Mouse (Mus musculus) gastrocnemius, adult 18-20 months (tissue): ENCODE measurements around the gene Iqck. TPM values are rescaled to one million over a fixed set of nuclear protein-coding genes. Genes with fewer than 3 reads are reported as not detected.
A peak's percentile ranks its signal among the peaks of the same experiment; 100 is the strongest.

ENCODE experiments used
- DNase-seq: peaks from one replicate; pipeline ENCODE4 v3.0.0; 2021; ENCODE audit warnings: low spot score
- total RNA-seq, 2 experiments: library from RNA; stranded (reverse); gene quantifications; 2 replicates each; pipeline ENCODE4 v1.2.3; 2021

Gene Iqck
- total RNA-seq, 2 experiments from 2014 or later: 0.14 to 0.24 TPM

DNA sequence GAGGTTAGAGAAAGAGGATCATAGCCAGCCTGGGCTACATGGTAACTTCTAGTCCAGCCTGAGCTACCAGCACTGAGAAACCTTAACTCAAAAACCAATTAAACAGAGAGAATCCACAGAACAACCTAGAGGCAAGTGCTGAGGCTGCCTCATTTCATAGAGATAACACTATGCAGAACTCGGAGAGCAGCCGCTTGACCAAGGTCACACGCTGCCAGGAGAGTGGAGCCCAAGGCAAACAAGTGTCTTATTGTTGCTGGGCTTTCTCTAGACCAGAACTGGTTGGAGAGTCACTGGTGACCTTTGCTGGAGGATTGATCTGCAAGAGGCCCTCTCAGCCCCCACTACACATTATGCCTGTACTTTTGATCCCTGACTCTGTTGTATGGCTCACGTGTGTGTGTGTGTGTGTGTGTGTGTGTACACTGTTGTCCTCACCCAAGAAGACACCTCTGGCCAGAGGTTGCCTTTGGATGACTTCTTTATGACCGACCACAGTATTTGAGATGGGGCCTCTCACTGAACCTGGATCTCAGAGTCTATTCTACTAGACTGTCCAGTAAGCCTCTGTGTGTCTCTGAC, 133.8 kb downstream of the Iqck start:
- no peak for DNase-seq

DNA sequence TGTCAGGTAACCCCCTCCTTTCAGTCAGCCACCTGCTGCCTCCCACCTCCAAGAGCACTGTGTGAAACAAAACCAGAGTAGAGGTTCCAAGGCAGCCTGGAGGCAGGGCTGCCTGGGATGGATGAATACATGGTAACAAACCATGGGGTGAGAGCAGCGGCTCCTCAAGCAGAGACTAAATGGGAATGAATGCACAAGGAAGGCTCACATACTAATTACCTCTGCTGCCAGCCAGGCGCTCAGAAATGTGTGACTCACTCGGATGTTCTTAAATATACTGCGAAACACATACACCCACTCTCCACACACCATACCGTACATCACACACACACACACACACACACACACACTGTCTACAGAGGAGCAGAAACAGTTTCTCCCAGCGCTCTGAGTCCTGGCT, 134.7 kb downstream of the Iqck start:
- no peak for DNase-seq

DNA sequence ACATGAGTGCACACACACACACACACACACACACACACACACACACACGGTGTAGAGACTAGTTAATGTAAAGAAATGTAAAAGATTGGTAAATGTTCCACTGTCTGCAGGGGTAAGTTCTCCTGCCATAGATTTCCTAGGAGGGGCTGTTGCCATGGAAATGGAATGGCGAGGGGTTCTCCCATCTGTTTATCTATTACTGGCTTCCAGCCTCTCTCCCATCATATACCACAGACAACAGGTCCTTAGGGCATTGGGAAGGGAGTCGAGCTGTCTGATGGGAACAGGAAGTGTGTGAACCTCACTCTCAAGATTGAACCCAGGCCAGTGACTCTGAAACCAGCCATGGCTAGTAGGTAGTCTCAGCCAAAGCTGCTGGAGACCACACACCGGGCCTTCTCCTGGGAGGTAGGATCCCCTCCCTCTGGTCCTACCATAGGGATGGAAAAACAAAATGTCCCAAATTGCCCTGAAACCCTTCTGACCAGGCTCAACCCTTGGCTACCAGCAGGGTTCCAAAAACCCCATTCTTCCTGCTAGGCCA, 135.9 kb downstream of the Iqck start:
- no peak for DNase-seq

DNA sequence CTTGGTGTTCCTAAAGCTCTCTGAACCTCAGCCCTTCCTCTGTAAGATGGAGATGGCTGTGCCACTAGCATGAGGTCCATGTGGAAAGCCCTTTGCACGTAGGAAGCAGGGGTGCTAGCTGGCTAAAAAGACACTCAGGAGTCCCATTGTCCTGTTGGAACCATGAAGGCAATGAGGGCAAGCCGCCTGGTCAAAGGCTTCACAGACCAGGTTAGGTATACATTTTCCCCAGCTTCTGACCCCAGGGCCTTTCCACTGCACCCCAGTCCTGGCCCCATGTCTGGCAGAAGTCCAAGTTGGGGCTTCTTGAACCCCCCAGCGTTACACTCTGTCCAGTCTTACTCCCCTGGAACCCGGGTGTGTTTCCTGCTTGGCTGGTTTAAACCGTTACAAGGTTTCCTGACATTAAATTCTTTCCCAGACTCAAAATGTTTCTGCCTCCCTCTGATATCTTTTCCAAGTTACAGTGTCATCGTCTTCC, 136.6 kb downstream of the Iqck start:
- no peak for DNase-seq

DNA sequence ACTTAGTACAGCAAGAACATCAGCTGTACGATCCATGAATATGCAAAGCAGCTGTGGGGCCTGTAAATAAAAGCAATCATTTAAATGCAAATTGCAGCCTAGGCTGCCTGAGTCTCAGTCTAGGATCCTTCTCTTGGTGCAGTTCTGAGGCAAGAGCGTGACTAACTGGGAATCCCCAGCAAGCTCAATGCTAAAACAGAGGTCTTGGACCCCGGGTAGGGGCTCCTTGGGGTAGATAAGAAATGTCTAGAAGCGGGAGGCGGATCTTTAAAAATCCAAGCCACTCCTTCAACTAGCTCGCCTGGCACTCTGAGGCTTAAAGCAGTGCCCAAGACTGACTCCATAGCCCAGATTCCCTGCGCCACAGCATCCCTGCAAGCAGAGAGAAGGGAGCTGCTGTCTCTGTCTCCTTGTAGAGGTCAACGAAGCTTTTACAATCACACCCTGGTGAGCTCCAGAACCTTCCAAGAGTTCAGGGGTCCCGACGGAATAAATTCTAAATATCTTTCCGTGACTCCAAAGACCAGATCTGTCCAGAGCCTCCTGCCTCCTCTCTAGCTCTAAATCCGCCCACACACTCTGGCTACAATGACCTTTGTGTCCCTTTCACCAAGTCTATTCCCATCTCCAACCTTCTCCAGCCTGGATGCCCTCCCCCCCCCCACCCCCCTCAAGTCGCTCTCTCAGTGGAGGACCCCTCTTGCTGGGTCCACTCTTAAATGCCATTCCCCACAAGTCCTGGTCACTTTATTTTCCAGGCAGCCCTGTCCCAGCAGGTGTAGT, 137.3 kb downstream of the Iqck start:
- DNase-seq: no peak

DNA sequence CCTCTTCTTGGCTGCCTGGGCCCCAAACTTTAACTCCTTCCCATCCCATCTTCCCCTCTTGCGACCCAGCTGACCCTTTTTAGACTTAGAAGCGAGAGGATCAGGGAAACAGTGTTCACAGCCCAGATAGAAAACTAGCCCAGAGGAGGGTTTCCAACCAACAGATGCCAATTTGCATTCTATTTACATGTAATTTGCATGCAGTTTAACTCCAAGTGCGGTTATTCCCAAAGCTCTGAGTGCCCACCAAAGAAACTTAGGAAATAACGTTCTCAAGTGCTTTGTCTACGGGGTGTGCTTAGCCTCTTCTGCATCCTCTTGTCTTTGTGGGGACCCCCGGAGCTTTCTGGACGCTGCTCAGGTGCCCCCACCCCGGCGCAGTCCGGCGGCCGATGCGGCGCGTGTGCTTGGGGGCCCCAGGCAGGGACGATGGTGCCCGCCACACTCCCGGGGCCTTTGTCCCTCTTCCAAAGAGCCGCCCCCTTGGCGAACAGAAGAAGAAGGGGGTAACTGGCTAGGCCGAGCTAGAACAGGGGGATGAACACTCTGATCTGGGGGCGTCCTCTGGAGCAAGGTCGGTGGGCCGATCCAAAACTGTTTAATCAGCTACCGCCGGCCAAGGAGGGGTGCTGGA, 138.2 kb downstream of the Iqck start:
- no peak for DNase-seq

DNA sequence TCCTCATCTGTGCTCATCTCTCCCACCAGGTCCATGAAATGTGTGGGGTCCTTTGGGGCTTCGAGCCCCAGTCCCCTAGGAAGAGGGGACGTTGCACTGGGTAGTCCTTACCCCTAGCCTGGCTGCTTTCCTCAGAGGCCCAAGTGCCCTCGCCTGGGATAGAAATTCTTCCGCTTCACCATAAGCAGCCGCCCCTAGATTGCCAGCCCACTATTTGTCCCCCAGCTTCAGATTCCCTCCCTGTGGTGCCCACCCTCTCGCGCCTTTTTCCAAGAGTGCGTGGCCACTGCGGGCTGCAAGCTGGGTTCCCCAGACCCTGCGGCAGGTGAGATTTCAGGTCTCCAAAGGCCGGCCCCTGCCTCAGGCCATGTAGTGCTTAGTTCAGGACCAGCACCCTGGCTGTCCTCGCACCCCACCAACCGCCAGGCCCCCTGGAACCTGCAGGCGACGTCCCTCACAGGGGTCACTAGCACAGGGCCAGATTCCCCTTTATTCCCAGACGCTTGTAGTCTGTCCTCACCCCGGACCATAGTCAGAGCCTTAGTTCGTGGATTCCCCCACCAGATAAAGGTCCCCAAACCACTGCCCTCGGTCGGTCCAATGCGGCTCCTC, 138.8 kb downstream of the Iqck start:
- DNase-seq: no peak

DNA sequence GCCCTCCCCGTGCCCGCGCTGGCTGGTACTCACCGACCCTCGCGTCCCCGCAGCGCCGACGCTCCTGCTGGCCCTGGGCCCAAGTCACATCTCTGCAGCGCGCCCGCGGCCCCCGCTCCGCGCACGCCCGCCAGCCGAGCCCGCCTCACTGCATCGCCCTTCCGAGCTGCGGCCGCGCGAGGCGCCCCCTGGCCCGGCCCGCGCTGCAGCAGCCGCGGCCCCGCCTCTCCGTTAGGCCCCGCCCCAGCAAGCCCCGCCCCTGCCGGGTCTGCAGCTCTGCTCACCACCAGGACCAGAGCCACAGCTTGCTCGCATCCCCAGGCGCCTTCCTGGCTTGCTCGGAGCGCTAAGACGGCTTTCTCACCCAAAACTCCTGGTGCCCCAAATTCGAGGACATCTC, 139.5 kb downstream of the Iqck start, which contains the start of gene Gprc5b:
Gene Gprc5b, minus strand, starts transcription at position 205 of the 400 bp plus-strand sequence.
- DNase-seq: peak; percentile 90

DNA sequence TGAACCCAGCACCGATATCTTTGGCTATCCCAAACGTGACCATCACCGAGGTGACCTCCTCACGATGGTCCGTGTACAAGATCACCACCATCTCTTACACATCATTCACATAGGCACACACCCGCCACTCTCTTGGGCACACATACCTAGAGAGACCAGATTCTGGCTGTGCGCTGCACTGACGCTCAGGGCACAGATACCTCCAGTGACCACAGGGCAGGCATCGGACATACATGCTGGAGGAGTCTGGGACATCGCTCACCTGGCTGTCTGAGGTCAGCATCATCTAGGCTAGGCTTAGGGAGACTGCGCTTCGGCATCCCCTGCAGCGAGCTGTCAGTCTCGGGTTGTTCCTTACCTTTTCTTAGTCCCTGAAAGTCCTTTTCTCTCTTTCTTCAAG, 140.1 kb downstream of the Iqck start:
- DNase-seq: no peak

DNA sequence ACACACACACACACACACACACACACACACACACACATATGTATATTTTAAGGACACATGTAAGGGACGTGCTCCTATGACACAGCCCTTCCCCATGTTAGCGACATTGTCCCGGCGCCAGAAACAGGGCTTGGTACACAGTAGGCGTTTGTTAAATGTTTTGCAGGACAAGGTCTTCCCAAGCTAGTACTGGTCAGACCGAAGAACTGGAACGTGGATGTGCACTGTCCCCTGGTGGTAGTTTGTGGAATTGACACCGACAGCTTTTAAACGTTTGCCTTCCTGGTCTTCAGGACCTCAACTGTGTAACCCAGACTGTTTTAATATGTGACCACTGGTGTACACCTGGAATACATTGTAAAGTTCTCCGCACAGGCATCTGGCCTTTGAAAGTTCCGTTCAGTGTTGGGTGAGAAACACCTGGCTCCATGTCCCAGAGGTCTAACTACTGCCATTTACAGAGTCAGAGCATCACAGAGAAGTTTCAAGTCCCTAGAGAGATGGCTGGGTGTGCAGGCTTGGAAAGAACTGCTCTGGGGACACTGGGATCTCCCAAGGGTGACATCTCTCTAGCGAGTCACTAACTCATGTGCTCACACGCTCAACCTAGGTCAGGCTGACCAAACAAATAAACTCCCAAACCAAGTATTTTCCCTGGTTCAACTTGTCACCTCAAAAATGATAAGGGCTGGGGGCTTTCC, 140.7 kb downstream of the Iqck start:
- peak; percentile 86 for DNase-seq

DNA sequence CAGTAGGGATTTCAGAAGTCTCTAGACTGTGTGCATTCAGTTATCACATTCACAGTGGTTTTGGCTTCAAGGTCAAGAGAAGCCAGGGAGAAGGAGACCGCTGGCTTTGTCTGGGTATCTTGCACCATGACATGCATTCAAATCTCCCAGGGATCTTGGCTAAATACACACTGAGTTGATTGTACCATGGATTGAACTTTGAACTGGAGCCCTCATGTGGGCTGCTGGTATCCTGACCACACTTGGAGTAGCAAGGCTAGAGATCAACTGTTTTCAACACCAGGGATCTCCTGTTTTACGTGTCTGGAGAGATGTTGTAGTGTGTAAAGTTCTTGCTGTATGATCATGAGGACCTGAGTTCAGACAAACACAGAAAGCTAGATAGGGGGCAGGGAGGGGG, 144.3 kb downstream of the Iqck start:
- DNase-seq: no peak

DNA sequence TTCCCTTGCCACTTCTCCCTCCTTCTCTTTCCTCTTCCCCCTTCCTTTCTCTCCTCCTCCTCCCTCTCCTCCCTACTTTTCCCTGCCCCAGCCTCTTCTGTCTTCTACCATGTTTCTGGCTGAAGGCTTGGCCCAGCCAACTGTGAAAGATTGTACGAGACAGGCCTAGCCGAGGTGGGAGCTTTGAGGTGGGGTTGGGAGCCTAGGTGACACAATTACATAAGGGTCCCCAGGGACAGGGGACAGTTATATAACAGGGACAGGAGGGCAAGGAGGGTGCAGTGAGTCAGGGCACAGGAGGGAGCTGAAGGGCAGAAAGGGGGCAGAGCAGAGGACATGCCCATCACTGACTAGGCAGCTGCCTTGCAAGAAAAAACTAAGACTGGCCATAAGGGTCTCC, 146.4 kb downstream of the Iqck start:
- DNase-seq: no peak

DNA sequence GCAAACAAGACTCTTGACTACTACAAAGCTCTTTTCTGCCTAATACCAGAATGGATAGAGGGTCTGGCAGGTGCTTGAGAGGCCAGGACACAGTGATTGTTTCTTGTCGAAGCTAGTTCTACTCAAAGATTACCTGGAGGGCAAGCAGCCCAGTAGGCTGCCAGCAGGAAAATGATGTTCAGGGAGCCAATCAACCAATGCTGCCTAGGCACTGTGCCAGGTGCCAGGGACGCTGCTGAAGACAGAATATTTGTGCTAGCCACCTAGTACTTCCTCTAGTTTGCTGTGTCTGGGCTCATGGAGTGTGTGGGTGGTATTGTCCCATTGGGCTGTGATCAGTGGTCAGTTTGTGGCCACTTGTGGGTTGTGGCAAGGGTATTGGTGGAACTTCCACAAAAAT, 146.9 kb downstream of the Iqck start:
- no peak for DNase-seq

DNA sequence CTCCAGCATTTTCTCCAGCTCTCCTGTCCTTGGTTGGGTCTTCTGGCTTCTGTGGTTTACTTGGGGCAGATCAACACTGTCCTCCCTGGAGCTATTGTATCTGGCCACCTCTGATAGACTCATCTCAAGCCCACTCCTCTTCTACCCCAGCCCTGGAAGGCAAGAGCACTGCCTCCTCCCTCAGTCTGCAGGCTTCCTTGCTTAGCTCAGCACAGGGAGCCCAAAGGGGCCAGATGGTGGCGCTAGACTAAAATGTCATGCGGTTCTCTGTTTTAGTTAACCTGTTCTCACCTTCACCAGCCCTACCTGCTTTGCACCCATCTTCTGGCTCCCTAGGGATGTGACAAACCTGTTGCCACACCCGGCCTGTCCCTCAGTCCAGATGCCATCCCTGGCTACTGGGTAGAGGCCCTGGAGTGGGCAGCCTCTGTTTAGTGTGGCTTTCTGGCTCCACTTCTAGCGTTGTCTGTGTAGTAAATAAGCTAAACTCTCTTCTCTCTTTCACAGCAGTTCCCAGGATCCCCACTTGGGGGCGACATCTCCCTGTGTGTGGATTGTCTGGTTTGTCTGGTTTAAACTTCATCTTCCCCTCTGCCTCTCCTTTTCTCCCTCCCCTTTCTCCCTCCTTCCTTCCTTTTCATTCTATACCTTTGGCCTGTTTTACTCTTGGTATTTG, 155.4 kb downstream of the Iqck start:
- DNase-seq: peak; percentile 55

DNA sequence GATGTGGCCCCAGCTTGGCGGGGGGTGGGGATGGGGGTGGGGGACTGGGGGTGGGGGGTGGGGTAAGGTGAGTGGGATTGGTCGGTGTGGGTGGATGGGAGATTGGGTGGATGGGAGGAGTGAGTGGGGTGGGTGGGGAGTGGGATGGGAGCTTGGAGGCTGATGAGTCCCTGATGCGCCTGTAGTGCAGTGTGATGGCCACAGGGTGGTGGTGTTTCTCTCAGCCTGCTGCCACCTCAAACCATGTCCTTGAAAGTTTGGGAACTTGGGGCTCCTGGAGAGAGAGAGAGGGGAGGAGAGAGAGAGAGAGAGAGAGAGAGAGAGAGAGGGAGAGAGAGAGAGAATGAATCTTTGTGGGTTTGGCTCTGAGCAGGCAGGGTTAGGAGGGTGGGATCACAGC, 160.2 kb downstream of the Iqck start:
- DNase-seq: no peak

DNA sequence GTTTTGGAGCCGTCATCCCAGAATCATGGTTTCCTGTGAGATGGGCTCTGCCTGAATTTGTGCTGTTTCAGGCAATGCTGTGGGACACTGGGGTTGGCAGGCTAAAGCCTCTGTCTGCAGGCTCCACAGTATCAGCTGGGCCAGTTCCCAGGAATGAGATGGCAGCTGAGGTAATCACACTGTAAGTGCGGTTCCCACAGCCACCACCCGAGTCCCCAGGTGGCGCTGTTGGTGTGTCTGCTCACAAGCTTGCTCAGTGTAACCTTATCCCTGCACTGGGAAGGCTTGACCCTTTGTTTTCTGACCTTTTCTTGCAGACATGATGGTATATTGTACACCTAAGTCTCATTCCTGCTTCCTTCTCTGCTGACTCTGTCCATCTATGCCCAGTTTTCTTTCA, 164.0 kb downstream of the Iqck start:
- DNase-seq: peak; percentile 3
